Mouse (Mus musculus) midbrain, embryonic 15.5 days (tissue): ENCODE measurements around the gene Nek6. TPM values are rescaled to one million over a fixed set of nuclear protein-coding genes. Genes with fewer than 3 reads are reported as not detected.

ENCODE experiments used
- ATAC-seq: fragments of 200-750 bp; cut with Nextera tagmentation; replicated peaks from 2 replicates; pipeline ENCODE4 v1.8.0; 2017; ENCODE audit warnings: moderate TSS enrichment
- H3K27ac ChIP-seq: fragments of 300-500 bp; sonication (generic); 2 replicates; pipeline ENCODE4 v1.5.1; 2015; ENCODE audit warnings: mild to moderate bottlenecking, inconsistent platforms
- H3K27me3 ChIP-seq: fragments of 300-500 bp; sonication (generic); replicated peaks from 2 replicates; pipeline ENCODE4 v1.6.1; 2015; ENCODE audit warnings: inconsistent platforms
- H3K36me3 ChIP-seq: fragments of 300-500 bp; sonication (generic); replicated peaks from 2 replicates; pipeline ENCODE4 v1.6.1; 2015; ENCODE audit warnings: inconsistent platforms
- H3K4me1 ChIP-seq: fragments of 300-500 bp; sonication (generic); 2 replicates; pipeline ENCODE4 v1.6.1; 2015; ENCODE audit warnings: inconsistent platforms
- H3K4me2 ChIP-seq: fragments of 300-500 bp; sonication (generic); 2 replicates; pipeline ENCODE4 v1.6.1; 2015; ENCODE audit warnings: inconsistent platforms, mild to moderate bottlenecking, moderate library complexity
- H3K4me3 ChIP-seq: fragments of 300-500 bp; sonication (generic); 2 replicates; pipeline ENCODE4 v1.5.1; 2015; ENCODE audit warnings: mild to moderate bottlenecking, inconsistent platforms
- H3K9ac ChIP-seq: fragments of 300-500 bp; sonication (generic); 2 replicates; pipeline ENCODE4 v1.6.1; 2015; ENCODE audit warnings: mild to moderate bottlenecking, inconsistent platforms
- H3K9me3 ChIP-seq: fragments of 300-500 bp; sonication (generic); 2 replicates; pipeline ENCODE4 v1.6.1; 2016; ENCODE audit warnings: inconsistent platforms
- WGBS: fragments of 180-500 bp; shearing (Covaris S2); methylation state at CpG from one replicate; pipeline ENCODE4 v1.1.7; 2015; ENCODE audit warnings: mixed read lengths; 5-methylcytosine and 5-hydroxymethylcytosine counted together
- polyA plus RNA-seq: library from polyadenylated mRNA; unstranded; fragments of >200 nt; fragmentation: Nextera tagmentation; extraction: Ambion mirVana; gene quantifications from 2 replicates; pipeline ENCODE4 v1.2.1, GENCODE M21; 2015

Nek6 gene
- polyA plus RNA-seq, 1 experiment from 2014 or later, result 56.0 TPM

DNA sequence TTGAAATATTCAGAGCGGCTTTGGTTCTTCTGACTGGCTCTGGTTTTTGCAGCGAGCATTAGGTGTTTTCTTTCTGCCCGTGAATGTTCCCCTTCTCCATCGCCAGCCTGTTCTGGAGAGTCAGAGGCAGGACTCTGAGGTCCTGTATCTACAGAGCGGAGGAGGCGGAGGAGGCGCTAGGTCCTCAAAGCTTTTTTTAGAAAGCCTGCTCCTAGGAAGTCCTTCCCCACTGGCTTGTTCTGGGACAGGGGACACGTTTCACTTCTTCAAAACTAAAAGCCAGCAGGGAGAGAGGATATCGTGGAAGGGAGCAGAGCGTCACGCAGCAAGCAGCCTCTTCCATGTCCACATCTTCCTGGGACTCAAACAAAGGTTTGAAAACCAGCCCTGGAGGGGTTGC is 26.9 kb upstream of the Nek6 start:
- WGBS, result 79% methylated on average over 11 of the region's 11 CpGs
- Histone ChIP-seq H3K4me3 (no peak overlapping the region), H3K4me2 (no peak overlapping the region), H3K27ac (no peak overlapping the region), H3K9me3 (no peaks in the 10 kb centered on the region), H3K4me1 (no peaks in the 10 kb centered on the region), H3K36me3 (no peaks in the 10 kb centered on the region), H3K27me3 (0 out of 2 replicates have a peak, but pooled peaks cover 3% of the 10 kb centered on the region), H3K9ac (no peak overlapping the region)
- ATAC-seq, result no peak

DNA sequence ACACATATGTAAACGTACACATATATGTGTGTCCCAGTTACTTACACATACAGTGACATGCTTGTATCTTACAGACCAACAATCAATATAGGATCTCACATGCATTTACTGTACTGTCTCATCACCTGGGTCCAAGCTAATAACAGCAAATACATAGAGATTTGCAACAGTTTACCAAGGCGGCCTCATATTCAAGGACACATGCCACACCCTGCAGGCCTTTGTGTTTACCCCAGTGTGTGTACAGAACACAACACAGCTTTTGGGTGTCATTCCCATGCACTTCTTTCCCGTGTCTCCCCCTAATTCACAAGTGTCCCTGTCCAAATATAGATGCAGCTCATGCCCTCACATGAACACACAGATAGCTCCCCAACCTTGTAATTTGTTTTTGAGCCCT is 26.0 kb upstream of the Nek6 start:
- ATAC-seq, result no peak

DNA sequence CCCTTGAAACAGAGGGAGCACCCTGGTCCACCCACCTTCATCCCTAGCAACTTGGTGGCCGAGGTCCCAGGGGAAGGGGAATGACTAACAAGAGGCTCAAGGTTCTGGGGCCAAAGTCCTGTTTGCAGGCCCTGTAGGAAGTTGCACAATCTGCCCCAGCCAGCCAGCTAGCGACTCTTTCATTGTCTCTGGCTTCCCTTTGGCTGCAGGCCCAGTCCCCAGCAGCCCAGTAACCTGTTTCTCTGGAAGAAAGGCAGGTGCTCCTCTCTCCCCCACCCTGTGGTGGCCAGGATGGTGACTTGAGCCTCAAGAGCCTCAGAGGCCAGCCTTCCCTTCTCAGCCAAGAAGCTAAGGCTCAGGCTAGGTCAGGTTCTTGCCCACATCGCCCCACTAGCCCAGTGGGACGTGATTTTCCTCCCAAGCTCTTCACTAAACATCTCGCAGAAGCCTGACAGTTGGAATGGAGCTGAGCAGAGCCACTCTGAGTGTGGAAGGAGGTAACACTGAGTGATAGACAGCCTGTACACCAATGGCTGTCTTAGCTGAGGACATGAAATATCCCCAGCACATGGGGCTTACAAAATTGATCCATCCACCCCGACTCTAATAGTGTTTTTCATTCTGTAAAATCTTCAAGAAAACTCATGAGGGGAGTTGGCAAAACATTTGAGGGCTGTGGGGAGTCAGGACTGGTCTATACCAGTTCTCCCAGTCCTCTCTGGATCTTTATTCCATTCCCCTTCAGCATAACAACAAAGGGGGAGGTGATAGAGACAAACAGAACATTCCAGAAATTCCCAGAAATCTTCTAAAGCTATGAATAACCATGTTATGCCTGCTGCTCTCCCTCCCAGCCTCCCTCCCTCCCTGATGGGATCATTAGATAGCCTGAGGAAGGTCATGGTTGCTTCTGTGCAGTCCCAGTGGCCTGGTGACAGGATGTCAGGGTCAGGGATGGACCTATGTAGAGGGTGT is 25.2 kb upstream of the Nek6 start:
- Histone ChIP-seq H3K4me1 (no peaks in the 10 kb centered on the region), H3K9me3 (no peaks in the 10 kb centered on the region), H3K27ac (no peak overlapping the region), H3K4me3 (no peak overlapping the region), H3K36me3 (no peaks in the 10 kb centered on the region), H3K4me2 (no peak overlapping the region), H3K27me3 (no peaks in the 10 kb centered on the region), H3K9ac (no peak overlapping the region)
- 70% methylated on average over 6 of the region's 6 CpGs for WGBS
- no peak for ATAC-seq

More for the DNA sequence above, 26.0 kb upstream of the Nek6 start:
- WGBS, result 88% methylated on average over 3 of the region's 3 CpGs
- no peak overlapping the region for H3K9ac ChIP-seq
- H3K27me3 ChIP-seq, result 0 out of 2 replicates have a peak, but pooled peaks cover 3% of the 10 kb centered on the region
- no peaks in the 10 kb centered on the region for H3K4me1 ChIP-seq
- H3K9me3 ChIP-seq, result no peaks in the 10 kb centered on the region
- H3K27ac ChIP-seq, result no peak overlapping the region
- H3K4me2 ChIP-seq, result no peak overlapping the region
- H3K36me3 ChIP-seq, result no peaks in the 10 kb centered on the region
- H3K4me3 ChIP-seq, result no peak overlapping the region

DNA sequence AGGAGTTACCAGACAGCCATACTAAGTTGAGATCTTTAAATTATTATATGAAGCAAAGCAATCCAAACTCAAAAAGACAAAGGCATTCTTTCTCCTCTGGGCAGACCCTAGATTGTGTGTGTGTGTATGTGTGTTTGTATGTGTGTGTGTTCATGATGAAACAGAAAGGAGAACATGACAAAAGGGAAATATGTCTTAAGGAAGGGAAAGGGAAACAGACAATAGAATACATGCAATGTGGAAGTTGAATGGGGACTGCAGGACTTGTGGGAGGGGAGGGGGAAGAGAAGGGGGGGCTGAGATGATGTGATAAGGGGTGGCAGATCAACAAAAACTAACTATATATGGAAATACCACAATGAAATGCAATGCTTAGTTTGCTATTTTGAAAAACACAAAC is 13.8 kb upstream of the Nek6 start:
- no peak overlapping the region for H3K4me3 ChIP-seq
- H3K27ac ChIP-seq, result no peak overlapping the region
- no peak overlapping the region for H3K9ac ChIP-seq
- H3K9me3 ChIP-seq, result no peaks in the 10 kb centered on the region
- no peaks in the 10 kb centered on the region for H3K27me3 ChIP-seq
- no peaks in the 10 kb centered on the region for H3K36me3 ChIP-seq
- no peak for ATAC-seq
- H3K4me1 ChIP-seq, result no peaks in the 10 kb centered on the region
- no peak overlapping the region for H3K4me2 ChIP-seq

DNA sequence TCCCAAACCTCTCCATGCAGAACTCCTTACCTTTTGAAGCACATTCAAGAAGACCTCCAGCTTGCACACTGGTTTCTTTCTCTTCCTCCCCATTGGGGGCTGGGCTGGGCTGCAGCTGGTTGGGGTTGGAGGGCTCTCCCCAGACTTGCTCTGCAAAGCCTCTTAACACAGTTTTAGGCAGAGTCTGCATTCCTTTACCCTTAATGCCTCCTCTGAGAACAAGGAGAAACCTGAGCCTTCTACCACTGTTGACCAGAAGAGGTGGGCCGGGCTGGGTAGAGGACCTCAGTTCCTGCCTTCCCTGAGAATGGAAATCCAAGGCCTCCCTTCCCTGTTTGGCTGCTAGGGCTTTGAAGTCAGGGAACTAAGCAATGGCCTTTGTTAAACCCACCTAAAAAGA is 9.8 kb upstream of the Nek6 start:
- H3K4me2 ChIP-seq, result no peak overlapping the region
- H3K36me3 ChIP-seq, result no peaks in the 10 kb centered on the region
- 6% methylated on average over 1 of the region's 1 CpGs for WGBS
- H3K27me3 ChIP-seq, result no peaks in the 10 kb centered on the region
- ATAC-seq, result no peak
- no peak overlapping the region for H3K27ac ChIP-seq
- no peaks in the 10 kb centered on the region for H3K4me1 ChIP-seq
- no peak overlapping the region for H3K9ac ChIP-seq
- H3K4me3 ChIP-seq, result no peak overlapping the region
- no peaks in the 10 kb centered on the region for H3K9me3 ChIP-seq

DNA sequence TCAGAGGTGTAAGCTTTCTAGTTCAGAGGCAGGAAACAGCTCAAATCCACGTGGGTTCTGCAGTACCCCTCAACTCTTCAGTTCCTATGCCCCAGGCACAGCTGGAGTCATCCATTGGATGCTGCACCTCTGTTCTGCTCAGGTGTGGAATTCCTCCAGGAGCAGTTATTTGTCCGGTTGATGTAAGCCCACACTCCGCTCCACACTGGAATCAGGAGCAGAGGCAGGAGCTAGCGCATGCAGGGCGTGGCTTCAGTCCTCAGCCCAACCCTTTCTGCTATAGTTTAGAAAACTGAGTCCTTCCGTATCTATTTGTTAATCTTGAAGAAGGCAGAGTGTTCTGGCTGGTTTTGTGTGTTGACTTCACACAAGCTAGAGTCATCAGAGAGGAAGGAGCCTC is 9.3 kb upstream of the Nek6 start:
- no peaks in the 10 kb centered on the region for H3K9me3 ChIP-seq
- no peak overlapping the region for H3K4me3 ChIP-seq
- H3K4me2 ChIP-seq, result no peak overlapping the region
- no peaks in the 10 kb centered on the region for H3K27me3 ChIP-seq
- H3K4me1 ChIP-seq, result no peaks in the 10 kb centered on the region
- H3K9ac ChIP-seq, result no peak overlapping the region
- no peak overlapping the region for H3K27ac ChIP-seq
- 72% methylated on average over 6 of the region's 6 CpGs for WGBS
- H3K36me3 ChIP-seq, result no peaks in the 10 kb centered on the region
- no peak for ATAC-seq

DNA sequence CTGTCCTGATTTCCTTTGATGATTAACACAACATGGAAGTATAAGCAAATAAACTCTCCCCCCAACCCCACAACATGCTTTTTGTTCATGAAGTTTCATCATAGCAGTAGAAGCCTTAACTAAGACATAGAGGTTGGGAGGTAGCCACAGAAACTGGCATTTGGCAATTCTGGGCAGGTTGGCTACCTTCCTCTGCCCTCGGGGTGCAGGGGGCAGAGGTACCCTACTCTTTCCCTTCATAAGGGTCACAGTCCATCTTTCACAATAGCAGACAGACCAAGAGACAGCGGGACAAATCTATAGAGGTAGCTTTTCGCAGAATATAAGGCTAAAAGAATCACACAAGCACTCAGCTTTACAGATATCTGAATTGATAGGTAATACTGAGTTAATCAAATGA is 8.7 kb upstream of the Nek6 start:
- Histone ChIP-seq H3K4me1 (no peaks in the 10 kb centered on the region), H3K9me3 (no peaks in the 10 kb centered on the region), H3K27ac (no peak overlapping the region), H3K4me3 (no peak overlapping the region), H3K9ac (no peak overlapping the region), H3K36me3 (no peaks in the 10 kb centered on the region), H3K27me3 (no peaks in the 10 kb centered on the region), H3K4me2 (no peak overlapping the region)
- 89% methylated on average over 3 of the region's 3 CpGs for WGBS
- ATAC-seq, result no peak

DNA sequence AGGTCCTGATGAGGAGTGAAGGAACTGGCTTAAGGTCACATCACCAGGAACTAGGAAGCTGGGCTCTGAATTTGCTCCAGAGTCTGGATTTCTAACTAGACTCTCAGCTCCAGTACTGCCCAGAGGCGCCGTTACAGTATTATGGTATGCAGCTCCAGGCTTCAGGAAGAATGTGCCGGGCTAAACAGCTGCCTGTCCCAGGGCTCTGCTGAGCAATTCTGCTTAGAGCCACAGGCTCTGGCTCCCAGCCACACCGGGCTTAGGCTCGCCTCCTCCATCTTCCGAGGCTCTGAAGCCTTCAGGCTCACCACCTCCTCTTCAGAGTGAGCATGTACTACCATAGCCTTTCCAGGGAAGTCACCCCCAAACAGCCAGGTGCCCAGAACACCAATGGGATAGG is 7.1 kb upstream of the Nek6 start:
- no peak overlapping the region for H3K4me2 ChIP-seq
- 0 out of 2 replicates have a peak, but pooled peaks have one; percentile 37 for ATAC-seq
- H3K27me3 ChIP-seq, result no peaks in the 10 kb centered on the region
- no peak overlapping the region for H3K9ac ChIP-seq
- no peak overlapping the region for H3K27ac ChIP-seq
- no peaks in the 10 kb centered on the region for H3K9me3 ChIP-seq
- 69% methylated on average over 6 of the region's 6 CpGs for WGBS
- no peak overlapping the region for H3K4me3 ChIP-seq
- H3K4me1 ChIP-seq, result no peaks in the 10 kb centered on the region
- no peaks in the 10 kb centered on the region for H3K36me3 ChIP-seq

DNA sequence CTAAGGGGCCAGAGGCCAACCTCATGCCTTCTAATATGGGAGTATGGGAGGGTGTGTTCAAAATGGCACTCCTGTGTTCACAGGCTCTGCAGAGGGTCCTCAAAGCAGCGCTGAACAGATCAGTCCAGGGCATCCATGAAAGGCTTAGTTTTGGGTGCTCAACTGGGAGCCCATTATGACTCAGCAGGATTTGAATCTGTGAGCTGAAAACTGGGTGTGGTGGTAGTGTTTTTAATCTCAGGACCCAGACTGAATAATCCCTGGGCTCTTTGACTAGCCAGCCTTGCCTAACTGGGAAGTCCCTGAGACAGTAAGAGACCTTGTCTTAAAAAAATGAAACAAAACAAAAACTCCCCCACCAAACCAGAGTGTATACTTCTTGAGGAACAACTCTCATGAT is 4.3 kb upstream of the Nek6 start:
- peaks cover 3% of the 10 kb centered on the region for H3K4me1 ChIP-seq
- H3K27ac ChIP-seq, result no peak overlapping the region
- 79% methylated on average over 1 of the region's 1 CpGs for WGBS
- no peak overlapping the region for H3K4me2 ChIP-seq
- no peaks in the 10 kb centered on the region for H3K36me3 ChIP-seq
- ATAC-seq, result no peak
- no peak overlapping the region for H3K4me3 ChIP-seq
- H3K27me3 ChIP-seq, result no peaks in the 10 kb centered on the region
- H3K9me3 ChIP-seq, result no peaks in the 10 kb centered on the region
- H3K9ac ChIP-seq, result no peak overlapping the region

DNA sequence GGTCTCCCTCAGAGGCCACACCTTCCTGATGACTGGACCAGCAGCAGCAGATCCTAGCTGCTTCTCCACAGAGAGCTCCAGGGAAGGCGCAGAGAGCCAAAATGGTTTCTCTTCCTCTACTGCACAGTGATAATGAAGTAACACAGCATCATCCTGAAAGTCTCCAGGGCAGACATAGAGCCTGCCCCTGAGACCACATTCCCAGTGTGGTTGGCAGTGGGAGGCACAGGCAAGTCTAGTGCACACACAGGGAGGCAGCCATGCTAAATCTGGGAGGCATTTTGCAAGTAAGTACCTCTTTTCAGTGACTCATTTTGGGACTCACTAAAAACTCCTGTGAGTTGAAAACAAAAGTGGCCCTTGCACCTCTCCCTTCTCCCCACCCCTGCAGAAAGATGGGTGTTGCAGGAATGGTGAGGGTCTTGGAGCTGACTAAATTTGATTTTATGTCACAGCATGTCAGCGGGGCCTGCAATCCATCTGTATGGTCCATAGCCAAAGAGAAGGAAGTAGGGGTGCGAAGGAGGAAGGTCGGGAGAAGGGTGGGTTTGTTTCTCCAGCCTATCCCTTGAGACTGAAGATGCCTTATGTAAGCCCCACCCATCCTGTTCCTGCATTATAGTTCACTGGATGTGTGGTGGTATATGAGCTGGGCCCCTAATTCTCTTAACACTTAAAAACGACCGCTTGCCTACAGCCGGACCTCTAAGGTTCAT is 2.3 kb upstream of the Nek6 start:
- no peak for ATAC-seq
- H3K4me1 ChIP-seq, result peaks cover 10% of the 10 kb centered on the region
- H3K4me2 ChIP-seq, result no peak overlapping the region
- H3K9me3 ChIP-seq, result no peaks in the 10 kb centered on the region
- H3K9ac ChIP-seq, result no peak overlapping the region
- H3K27ac ChIP-seq, result no peak overlapping the region
- no peaks in the 10 kb centered on the region for H3K36me3 ChIP-seq
- H3K27me3 ChIP-seq, result no peaks in the 10 kb centered on the region
- 86% methylated on average over 7 of the region's 7 CpGs for WGBS
- H3K4me3 ChIP-seq, result no peak overlapping the region

DNA sequence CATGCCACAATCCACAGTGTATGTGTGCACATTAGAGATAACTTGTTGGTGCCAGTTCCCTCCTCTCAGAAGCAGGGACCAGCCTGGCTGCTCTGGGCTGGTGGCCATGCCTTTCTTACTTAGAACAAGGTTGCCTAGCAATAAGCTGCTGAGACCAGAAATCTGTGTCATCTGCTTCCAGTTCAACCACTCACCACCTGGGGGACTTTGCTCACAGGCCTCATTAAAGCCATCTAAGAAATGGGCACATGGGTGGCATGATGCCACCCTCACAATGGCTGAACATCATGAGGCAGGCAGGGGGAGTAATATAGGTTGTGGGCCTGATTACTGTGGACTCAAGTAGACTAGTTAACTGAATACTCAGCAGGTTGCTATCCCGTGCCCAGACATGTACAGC is 1.3 kb upstream of the Nek6 start:
- Histone ChIP-seq H3K9ac (no peak overlapping the region), H3K27me3 (no peaks in the 10 kb centered on the region), H3K27ac (no peak overlapping the region), H3K4me1 (peaks cover 10% of the 10 kb centered on the region), H3K4me2 (no peak overlapping the region), H3K36me3 (no peaks in the 10 kb centered on the region), H3K4me3 (no peak overlapping the region), H3K9me3 (no peaks in the 10 kb centered on the region)
- WGBS, result 86% methylated on average over 1 of the region's 1 CpGs
- ATAC-seq, result peak; percentile 37

DNA sequence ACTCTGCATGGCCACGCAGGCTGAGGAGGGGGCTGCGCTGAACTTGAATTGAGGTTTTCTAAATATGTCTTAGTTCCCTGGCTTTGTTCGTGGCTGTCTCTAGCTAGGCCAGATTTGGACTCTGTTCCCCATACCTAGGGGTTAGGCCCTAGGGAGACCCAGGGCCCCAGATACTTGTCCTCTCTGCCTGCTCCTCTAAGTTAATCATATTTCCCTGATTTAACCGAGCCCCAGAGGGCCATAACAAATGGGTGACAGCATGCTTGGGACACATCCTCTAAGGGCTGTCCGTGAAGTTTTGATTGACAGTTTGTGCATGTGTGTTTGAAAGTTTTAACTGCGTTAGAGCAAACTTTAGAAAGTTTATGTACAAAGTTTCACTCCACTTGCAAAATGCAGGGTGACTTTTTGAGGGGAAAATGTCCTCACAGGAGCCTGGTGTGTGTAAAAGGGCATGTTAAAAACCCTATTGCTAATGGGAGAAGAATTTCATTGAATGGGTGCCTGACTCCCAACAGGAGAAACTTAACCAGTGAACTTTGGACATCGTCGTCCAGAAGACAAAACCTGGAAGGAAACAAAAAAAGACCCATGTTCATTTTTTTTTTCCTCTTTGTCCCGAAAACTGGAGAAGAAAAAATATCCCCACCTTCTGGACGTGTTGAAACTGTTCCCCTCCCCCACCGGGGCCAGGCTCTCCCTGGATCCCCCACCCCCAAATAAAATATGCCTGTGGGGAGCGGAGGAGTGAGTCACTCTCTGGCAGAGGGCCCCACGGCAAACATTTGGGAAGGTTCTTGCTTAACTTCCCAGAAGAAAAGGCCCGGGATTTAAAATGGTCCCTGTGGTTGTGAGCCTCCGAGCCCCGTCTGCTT is 1.1 kb downstream of the Nek6 start:
- WGBS, result 5% methylated on average over 16 of the region's 16 CpGs
- ATAC-seq, result no peak; the same call in 1 of the 2 replicates
- Histone ChIP-seq H3K27me3 (no peaks in the 10 kb centered on the region), H3K4me2 (peak overlapping the region; percentile 79), H3K4me3 (peak overlapping the region; percentile 80), H3K27ac (peak overlapping the region; percentile 78), H3K36me3 (no peaks in the 10 kb centered on the region), H3K4me1 (peaks cover 14% of the 10 kb centered on the region), H3K9me3 (no peaks in the 10 kb centered on the region), H3K9ac (peak overlapping the region; percentile 77)
